Mouse (Mus musculus): ENCODE data around the gene Ptcd1. TPM values are rescaled to one million over a fixed set of nuclear protein-coding genes. Genes with fewer than 3 reads are reported as not detected.

Ptcd1 gene
- polyA plus RNA-seq, 1 experiment from 2014 or later, result 19.6 TPM

DNA sequence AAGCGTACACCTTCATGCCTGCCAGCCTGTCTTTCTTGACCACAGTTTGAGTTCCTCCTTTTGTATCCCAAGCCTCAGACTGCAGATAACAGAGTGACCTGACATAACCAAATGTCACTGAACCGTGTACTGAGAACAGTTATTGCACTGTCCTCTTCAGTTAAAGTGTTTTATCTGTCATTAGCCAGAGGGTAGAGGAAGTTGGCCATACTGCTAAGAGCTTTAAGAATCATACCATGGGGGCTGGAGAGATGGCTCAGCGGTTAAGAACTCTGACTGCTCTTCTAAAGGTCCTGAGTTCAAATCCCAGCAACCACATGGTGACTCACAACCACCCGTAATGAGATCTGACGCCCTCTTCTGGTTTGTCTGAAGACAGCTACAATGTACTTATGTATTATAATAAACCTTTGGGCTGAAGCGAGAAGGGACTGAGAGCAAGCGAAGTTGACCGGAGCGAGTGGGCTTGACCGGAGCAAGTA is 68.5 kb downstream of the Ptcd1 start:
- ATAC-seq, result no peak
- no peak overlapping the region for H3K27ac ChIP-seq (ENCODE audit: low read depth, low read length)
- H3K9me3 ChIP-seq (ENCODE audit: control insufficient read depth, low read length), result no peaks in the 10 kb centered on the region
- H3K4me2 ChIP-seq (ENCODE audit: low read length), result no peak overlapping the region
- no peaks in the 10 kb centered on the region for H3K27me3 ChIP-seq (replicated peaks; ENCODE audit: control insufficient read depth, insufficient read depth, low read length)
- H3K9ac ChIP-seq (ENCODE audit: low read depth, low read length), result no peak overlapping the region
- peaks cover 39% of the 10 kb centered on the region for H3K36me3 ChIP-seq (ENCODE audit: control insufficient read depth, insufficient read depth, low read length)
- 93% methylated on average over 10 of the region's 10 CpGs for WGBS
- H3K4me1 ChIP-seq (ENCODE audit: control insufficient read depth, insufficient read depth, low read depth, low read length), result no peaks in the 10 kb centered on the region
- no peak overlapping the region for H3K4me3 ChIP-seq (ENCODE audit: low read length)

Other genes starting within 250 kb of the Ptcd1 start
- gene Smurf1, start 201.3 kb downstream of the Ptcd1 start, polyA plus RNA-seq (2015; fragmentation: Nextera tagmentation; extraction: Ambion mirVana), result 14.9 and 30.0 TPM in 2 replicates
- gene Gm4871, start 134.4 kb downstream of the Ptcd1 start, polyA plus RNA-seq (2015; fragmentation: Nextera tagmentation; extraction: Ambion mirVana), result not detected in 2 replicates
- gene 1700018F24Rik, start 124.1 kb downstream of the Ptcd1 start, polyA plus RNA-seq (2015; fragmentation: Nextera tagmentation; extraction: Ambion mirVana), result not detected in 2 replicates
- gene Arpc1a, start 83.3 kb downstream of the Ptcd1 start, polyA plus RNA-seq (2015; fragmentation: Nextera tagmentation; extraction: Ambion mirVana), result 234 and 235 TPM in 2 replicates
- gene Kpna7, start 83.1 kb downstream of the Ptcd1 start, polyA plus RNA-seq (2015; fragmentation: Nextera tagmentation; extraction: Ambion mirVana), result not detected in 2 replicates
- 72.7 and 84.8 TPM in 2 replicates for gene Arpc1b, start 52.9 kb downstream of the Ptcd1 start, polyA plus RNA-seq (2015; fragmentation: Nextera tagmentation; extraction: Ambion mirVana)
- gene Pdap1, start 26.9 kb downstream of the Ptcd1 start, polyA plus RNA-seq (2015; fragmentation: Nextera tagmentation; extraction: Ambion mirVana), result 90.9 and 98.7 TPM in 2 replicates
- 164 and 169 TPM in 2 replicates for gene Bud31, start 26.7 kb downstream of the Ptcd1 start, polyA plus RNA-seq (2015; fragmentation: Nextera tagmentation; extraction: Ambion mirVana)
- 45.4 and 47.4 TPM in 2 replicates for gene Cpsf4, start 105 bp upstream of the Ptcd1 start, polyA plus RNA-seq (2015; fragmentation: Nextera tagmentation; extraction: Ambion mirVana)
- gene Atp5j2, start 25.0 kb upstream of the Ptcd1 start, polyA plus RNA-seq (2015; fragmentation: Nextera tagmentation; extraction: Ambion mirVana), result 673 and 743 TPM in 2 replicates
- gene Zkscan14, start 34.8 kb upstream of the Ptcd1 start, polyA plus RNA-seq (2015; fragmentation: Nextera tagmentation; extraction: Ambion mirVana), result 13.1 and 14.1 TPM in 2 replicates
- gene Zkscan5, start 37.5 kb upstream of the Ptcd1 start, polyA plus RNA-seq (2015; fragmentation: Nextera tagmentation; extraction: Ambion mirVana), result 13.7 and 14.5 TPM in 2 replicates
- 27.2 and 30.0 TPM in 2 replicates for gene Zfp655, start 64.6 kb upstream of the Ptcd1 start, polyA plus RNA-seq (2015; fragmentation: Nextera tagmentation; extraction: Ambion mirVana)
- gene Zscan25, start 113.4 kb upstream of the Ptcd1 start, polyA plus RNA-seq (2015; fragmentation: Nextera tagmentation; extraction: Ambion mirVana), result 0.40 and 0.47 TPM in 2 replicates
- gene Cyp3a57, start 178.2 kb upstream of the Ptcd1 start, polyA plus RNA-seq (2015; fragmentation: Nextera tagmentation; extraction: Ambion mirVana), result not detected in 2 replicates